Mouse (Mus musculus): ENCODE measurements around the gene 2310061N02Rik. TPM values are rescaled to one million over a fixed set of nuclear protein-coding genes. Genes with fewer than 3 reads are reported as not detected.
A peak's percentile ranks its signal among the peaks of the same experiment; 100 is the strongest.

The 2310061N02Rik gene
- polyA plus RNA-seq, 1 experiment: not detected

DNA sequence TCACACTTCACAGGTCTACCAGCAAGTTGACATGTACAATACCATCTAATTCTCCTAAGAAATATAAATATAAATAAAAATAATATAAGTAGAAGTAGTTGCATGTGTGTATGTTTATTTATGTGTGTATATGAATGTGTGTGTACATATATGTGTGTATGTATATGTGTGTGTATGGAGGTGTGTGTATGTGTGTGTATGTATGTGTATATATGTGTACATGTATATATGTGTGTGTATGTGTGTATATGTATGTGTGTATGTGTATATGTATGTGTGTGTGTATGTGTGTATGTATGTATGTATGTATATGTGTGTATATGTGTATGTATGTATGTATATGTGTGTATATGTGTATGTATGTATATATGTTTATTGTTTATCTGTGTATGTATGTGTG is 8.8 kb upstream of the 2310061N02Rik start:
- no peak overlapping the region for H3K27ac ChIP-seq (ENCODE audit: insufficient read depth, low read depth, low read length)
- TF ChIP-seq POLR2A (IDR thresholded peaks at IDR 0.05; ENCODE audit: low read depth, low read length): no peak
- no peak for TF ChIP-seq CTCF (conservative IDR thresholded peaks at IDR 0.05; ENCODE audit: insufficient read depth, insufficient read length, low read depth, low read length)
- no peaks in the 10 kb centered on the region for H3K36me3 ChIP-seq (ENCODE audit: control insufficient read depth, insufficient read depth, low read length)
- H3K4me1 ChIP-seq (ENCODE audit: control insufficient read depth, insufficient read depth, low read length): no peaks in the 10 kb centered on the region
- DNase-seq: no peak
- H3K27me3 ChIP-seq (replicated peaks; ENCODE audit: control insufficient read depth, insufficient read depth, low read length): no peaks in the 10 kb centered on the region
- H3K4me3 ChIP-seq (ENCODE audit: insufficient read depth, low read depth, low read length): no peak overlapping the region

DNA sequence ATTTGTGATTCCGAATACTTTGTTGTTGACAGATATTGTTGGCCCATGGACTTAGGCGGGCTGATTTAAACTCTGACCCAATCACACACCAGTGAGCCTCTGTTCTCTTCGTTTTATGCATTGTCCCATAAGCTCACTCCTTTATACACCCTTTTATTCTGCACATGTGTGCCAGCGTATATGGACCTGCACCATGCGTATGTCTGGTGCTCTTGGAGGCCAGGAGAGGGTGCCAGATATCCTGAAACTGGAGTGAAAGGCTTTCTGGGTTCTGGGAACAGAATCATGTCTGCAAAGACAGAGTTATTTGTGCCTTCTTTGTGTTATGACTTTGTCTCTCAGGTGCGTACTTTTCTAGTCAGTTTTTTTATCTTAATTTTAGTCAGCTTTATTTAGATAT is 3.5 kb upstream of the 2310061N02Rik start:
- no peak for DNase-seq
- TF ChIP-seq CTCF (conservative IDR thresholded peaks at IDR 0.05; ENCODE audit: insufficient read depth, insufficient read length, low read depth, low read length) (peak; percentile 51; the same call in 1 of the 2 replicates), POLR2A (IDR thresholded peaks at IDR 0.05; ENCODE audit: low read depth, low read length) (no peak)
- H3K4me1 ChIP-seq (ENCODE audit: control insufficient read depth, insufficient read depth, low read length): no peaks in the 10 kb centered on the region

DNA sequence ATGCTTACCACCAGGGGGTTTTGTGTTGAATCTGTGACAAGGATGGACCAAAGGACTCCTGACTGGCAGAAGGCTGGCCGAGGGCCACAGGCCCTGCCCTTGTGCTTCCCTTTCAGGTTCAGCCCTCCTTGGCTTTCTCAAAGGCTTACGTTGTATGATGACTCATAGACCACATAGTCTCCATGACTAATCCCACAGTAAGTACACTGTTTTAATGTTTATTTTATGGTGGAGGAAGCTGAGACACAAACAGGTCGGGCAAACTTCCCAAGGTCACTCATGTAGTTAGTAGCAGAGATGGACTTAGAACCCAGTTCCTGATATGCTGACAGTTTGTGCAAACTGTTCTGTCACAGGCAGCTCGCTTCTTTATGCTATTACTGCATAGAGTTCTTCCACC is 3.0 kb upstream of the 2310061N02Rik start:
- Histone ChIP-seq H3K36me3 (ENCODE audit: control insufficient read depth, insufficient read depth, low read length) (no peaks in the 10 kb centered on the region), H3K27ac (ENCODE audit: insufficient read depth, low read depth, low read length) (no peak overlapping the region), H3K4me1 (ENCODE audit: control insufficient read depth, insufficient read depth, low read length) (no peaks in the 10 kb centered on the region), H3K27me3 (replicated peaks; ENCODE audit: control insufficient read depth, insufficient read depth, low read length) (no peaks in the 10 kb centered on the region), H3K4me3 (ENCODE audit: insufficient read depth, low read depth, low read length) (no peak overlapping the region)
- no peak for TF ChIP-seq POLR2A (IDR thresholded peaks at IDR 0.05; ENCODE audit: low read depth, low read length)
- TF ChIP-seq CTCF (conservative IDR thresholded peaks at IDR 0.05; ENCODE audit: insufficient read depth, insufficient read length, low read depth, low read length): no peak
- no peak for DNase-seq
- WGBS: 64% methylated on average over 4 of the region's 4 CpGs

More for the DNA sequence above, 3.5 kb upstream of the 2310061N02Rik start:
- Histone ChIP-seq H3K27me3 (replicated peaks; ENCODE audit: control insufficient read depth, insufficient read depth, low read length) (no peaks in the 10 kb centered on the region), H3K36me3 (ENCODE audit: control insufficient read depth, insufficient read depth, low read length) (no peaks in the 10 kb centered on the region), H3K27ac (ENCODE audit: insufficient read depth, low read depth, low read length) (no peak overlapping the region), H3K4me3 (ENCODE audit: insufficient read depth, low read depth, low read length) (no peak overlapping the region)
- WGBS: 83% methylated on average over 6 of the region's 6 CpGs

DNA sequence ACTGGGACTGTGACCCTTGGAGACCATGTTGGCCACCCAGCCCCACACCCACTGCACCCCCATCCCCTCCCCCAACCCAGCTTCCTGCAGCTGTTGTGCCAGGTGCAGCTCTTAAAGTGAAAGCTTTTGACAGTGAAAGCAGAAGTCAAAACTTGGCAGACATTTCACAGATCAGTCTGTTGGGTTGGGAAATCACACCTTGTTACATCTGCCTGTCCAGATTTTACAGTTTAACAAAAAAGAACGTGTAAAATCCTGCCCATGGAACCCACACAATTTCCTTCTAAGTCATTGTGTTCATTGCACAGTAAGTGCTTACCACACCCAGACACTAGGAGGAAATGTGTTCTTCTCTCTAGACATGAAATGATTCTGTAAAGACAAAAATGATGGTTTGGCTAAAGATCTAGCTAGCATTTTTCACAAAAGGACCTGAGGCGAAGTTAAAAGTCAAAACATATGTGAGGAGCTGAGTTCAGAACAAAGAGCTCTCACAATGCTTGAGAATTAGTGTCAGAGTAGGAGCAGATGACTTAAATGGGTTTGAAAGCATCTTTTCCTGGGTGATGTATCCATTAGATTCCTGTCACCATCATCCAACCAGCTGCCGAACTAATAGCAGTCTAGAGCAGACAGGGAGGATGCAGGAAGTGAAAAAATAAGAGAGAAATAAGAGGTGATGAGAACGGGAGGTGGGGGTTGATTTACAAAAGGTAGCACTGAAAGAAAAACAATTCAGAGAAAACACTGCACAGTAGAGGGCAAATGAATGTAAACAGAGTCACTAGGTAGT is 6.5 kb downstream of the 2310061N02Rik start:
- Histone ChIP-seq H3K27me3 (replicated peaks; ENCODE audit: control insufficient read depth, insufficient read depth, low read length) (no peaks in the 10 kb centered on the region), H3K36me3 (ENCODE audit: control insufficient read depth, insufficient read depth, low read length) (no peaks in the 10 kb centered on the region), H3K4me1 (ENCODE audit: control insufficient read depth, insufficient read depth, low read length) (no peaks in the 10 kb centered on the region), H3K4me3 (ENCODE audit: insufficient read depth, low read depth, low read length) (no peak overlapping the region), H3K27ac (ENCODE audit: insufficient read depth, low read depth, low read length) (no peak overlapping the region)
- DNase-seq: no peak
- 36% methylated on average over 4 of the region's 4 CpGs for WGBS
- TF ChIP-seq CTCF (conservative IDR thresholded peaks at IDR 0.05; ENCODE audit: insufficient read depth, insufficient read length, low read depth, low read length) (no peak), POLR2A (IDR thresholded peaks at IDR 0.05; ENCODE audit: low read depth, low read length) (no peak)

DNA sequence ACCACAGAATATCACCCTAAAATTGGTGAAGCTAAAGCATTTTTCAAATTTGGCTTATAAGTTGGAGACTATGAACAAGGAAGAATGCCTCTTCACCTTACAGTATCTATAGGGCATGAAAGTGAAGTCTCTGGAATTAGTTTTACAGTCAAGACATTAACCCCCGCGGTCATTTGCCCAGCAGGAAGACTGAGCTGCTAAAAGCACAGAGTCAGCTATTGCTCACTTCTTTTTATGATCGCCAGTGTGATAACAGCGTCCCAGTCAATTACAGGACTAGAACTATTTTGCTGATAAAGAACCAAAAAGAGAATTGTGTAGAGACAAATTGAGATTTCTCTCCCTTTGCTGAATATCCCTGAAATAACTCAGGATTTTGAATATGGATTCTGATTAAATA is 11.5 kb downstream of the 2310061N02Rik start:
- 61% methylated on average over 4 of the region's 4 CpGs for WGBS

DNA sequence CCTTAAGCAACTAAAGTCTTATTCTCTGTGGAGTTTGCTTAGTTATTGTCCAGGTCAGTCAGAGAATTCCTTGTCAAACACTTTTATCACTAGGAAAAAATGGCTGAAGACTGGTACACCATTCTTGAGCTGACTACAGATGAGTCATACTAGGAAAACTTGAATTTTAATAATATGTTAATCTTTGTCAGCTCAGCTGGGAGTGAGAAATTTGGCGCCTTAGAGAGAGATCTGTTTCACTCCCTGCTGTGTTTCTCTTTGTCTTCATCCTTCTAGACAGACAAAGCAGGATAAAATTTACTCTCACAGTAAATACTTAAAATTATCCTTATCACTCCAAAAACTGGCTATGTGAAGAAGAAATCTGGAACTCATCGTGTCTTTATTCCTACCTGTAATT is 26.5 kb downstream of the 2310061N02Rik start:
- DNase-seq: no peak
- H3K4me3 ChIP-seq (ENCODE audit: insufficient read depth, low read depth, low read length): no peak overlapping the region
- 68% methylated on average over 2 of the region's 2 CpGs for WGBS

More for the DNA sequence above, 11.5 kb downstream of the 2310061N02Rik start:
- Histone ChIP-seq H3K4me3 (ENCODE audit: insufficient read depth, low read depth, low read length) (no peak overlapping the region), H3K27me3 (replicated peaks; ENCODE audit: control insufficient read depth, insufficient read depth, low read length) (no peaks in the 10 kb centered on the region), H3K27ac (ENCODE audit: insufficient read depth, low read depth, low read length) (no peak overlapping the region), H3K36me3 (ENCODE audit: control insufficient read depth, insufficient read depth, low read length) (no peaks in the 10 kb centered on the region), H3K4me1 (ENCODE audit: control insufficient read depth, insufficient read depth, low read length) (no peaks in the 10 kb centered on the region)
- TF ChIP-seq POLR2A (IDR thresholded peaks at IDR 0.05; ENCODE audit: low read depth, low read length) (no peak), CTCF (conservative IDR thresholded peaks at IDR 0.05; ENCODE audit: insufficient read depth, insufficient read length, low read depth, low read length) (no peak)
- no peak for DNase-seq

DNA sequence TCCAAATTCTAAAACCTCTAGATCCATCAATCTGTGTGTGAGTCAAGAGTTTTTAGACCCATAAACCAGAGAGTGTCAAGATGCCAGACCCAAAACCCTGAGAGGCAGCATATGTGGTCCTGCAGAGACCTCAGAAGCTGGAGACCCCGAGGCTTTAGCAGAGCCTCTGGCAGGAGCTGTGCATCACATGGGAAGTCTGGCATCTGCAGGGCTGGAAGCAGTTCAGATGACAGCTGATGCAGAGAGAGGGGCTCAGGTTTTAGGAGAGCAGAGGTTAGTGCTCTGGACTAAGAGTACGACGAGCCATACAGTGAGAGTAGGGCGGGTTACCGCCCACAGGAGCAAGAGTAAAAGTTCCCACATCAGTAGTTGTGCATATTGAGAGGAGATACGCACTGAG is 28.7 kb downstream of the 2310061N02Rik start:
- no peak for DNase-seq
- no peak overlapping the region for H3K27ac ChIP-seq (ENCODE audit: insufficient read depth, low read depth, low read length)
- no peaks in the 10 kb centered on the region for H3K4me1 ChIP-seq (ENCODE audit: control insufficient read depth, insufficient read depth, low read length)
- no peaks in the 10 kb centered on the region for H3K27me3 ChIP-seq (replicated peaks; ENCODE audit: control insufficient read depth, insufficient read depth, low read length)
- 70% methylated on average over 6 of the region's 6 CpGs for whole genome bisulfite sequencing
- no peak for TF ChIP-seq POLR2A (IDR thresholded peaks at IDR 0.05; ENCODE audit: low read depth, low read length)
- TF ChIP-seq CTCF (conservative IDR thresholded peaks at IDR 0.05; ENCODE audit: insufficient read depth, insufficient read length, low read depth, low read length): no peak
- no peaks in the 10 kb centered on the region for H3K36me3 ChIP-seq (ENCODE audit: control insufficient read depth, insufficient read depth, low read length)
- no peak overlapping the region for H3K4me3 ChIP-seq (ENCODE audit: insufficient read depth, low read depth, low read length)

More for the DNA sequence above, 26.5 kb downstream of the 2310061N02Rik start:
- Histone ChIP-seq H3K36me3 (ENCODE audit: control insufficient read depth, insufficient read depth, low read length) (no peaks in the 10 kb centered on the region), H3K27me3 (replicated peaks; ENCODE audit: control insufficient read depth, insufficient read depth, low read length) (no peaks in the 10 kb centered on the region), H3K4me1 (ENCODE audit: control insufficient read depth, insufficient read depth, low read length) (no peaks in the 10 kb centered on the region), H3K27ac (ENCODE audit: insufficient read depth, low read depth, low read length) (no peak overlapping the region)
- TF ChIP-seq POLR2A (IDR thresholded peaks at IDR 0.05; ENCODE audit: low read depth, low read length): no peak

All from kidney, adult 2 months (tissue).